Mouse (Mus musculus) limb, embryonic 12.5 days (tissue): ENCODE measurements at regions not wholly inside any gene's neighbourhood (a gene's known extent, or its start where the extent isn't known, plus 50 kb on each side); places are given as distances from the start of the nearest gene placed in this dataset.
A peak's percentile ranks its signal among the peaks of the same experiment; 100 is the strongest.
"Not testable (repeated sequence)": the region's sequence is repeated elsewhere in the genome, so short reads cannot be mapped to it uniquely, and the experiment has no call there.

ENCODE experiments used
- ATAC-seq: fragments of 200-750 bp; cut with Nextera tagmentation; 2 replicates; pipeline ENCODE4 v1.8.0; 2017; ENCODE audit warnings: low read depth, moderate TSS enrichment; ENCODE audit not compliant: insufficient number of reproducible peaks, insufficient read depth, low FRiP score, low TSS enrichment
- H3K27ac ChIP-seq: fragments of 300-500 bp; sonication (generic); 2 replicates; pipeline ENCODE4 v1.5.1; 2016; ENCODE audit warnings: mild to moderate bottlenecking, moderate library complexity
- H3K27me3 ChIP-seq: fragments of 300-500 bp; sonication (generic); 2 replicates; pipeline ENCODE4 v1.6.1; 2016; ENCODE audit warnings: mild to moderate bottlenecking, moderate library complexity
- H3K36me3 ChIP-seq: fragments of 300-500 bp; sonication (generic); 2 replicates; pipeline ENCODE4 v1.6.1; 2016; ENCODE audit warnings: mild to moderate bottlenecking, moderate library complexity
- H3K4me1 ChIP-seq: fragments of 300-500 bp; sonication (generic); replicated peaks from 2 replicates; pipeline ENCODE4 v1.6.1; 2016
- H3K4me2 ChIP-seq: fragments of 300-500 bp; sonication (generic); 2 replicates; pipeline ENCODE4 v1.6.1; 2016; ENCODE audit warnings: mild to moderate bottlenecking, moderate library complexity
- H3K4me3 ChIP-seq: fragments of 300-500 bp; sonication (generic); replicated peaks from 2 replicates; pipeline ENCODE4 v1.5.1; 2016; ENCODE audit warnings: mild to moderate bottlenecking
- H3K9ac ChIP-seq: fragments of 300-500 bp; sonication (generic); replicated peaks from 2 replicates; pipeline ENCODE4 v1.6.1; 2016; ENCODE audit warnings: mild to moderate bottlenecking, moderate library complexity
- H3K9me3 ChIP-seq: fragments of 300-500 bp; sonication (generic); 2 replicates; pipeline ENCODE4 v1.6.1; 2016; ENCODE audit warnings: mild to moderate bottlenecking, moderate library complexity
- WGBS: fragments of 180-500 bp; shearing (Covaris S2); methylation state at CpG from one replicate; pipeline ENCODE4 v1.1.7; 2016; 5-methylcytosine and 5-hydroxymethylcytosine counted together

- WGBS = 69% methylated on average over 4 of the region's 4 CpGs
- H3K4me2 ChIP-seq, H3K4me3 ChIP-seq: not testable (repeated sequence)
Observed at GRCm38 (mm10) chr8:20436956-20437355, 73.9 kb upstream of the Gm15319 start.

GRCm38 (mm10) chr8:20433236-20433635, 70.2 kb upstream of the Gm15319 start:
- not testable (repeated sequence) for H3K4me1 ChIP-seq, ATAC-seq, H3K27me3 ChIP-seq, H3K36me3 ChIP-seq, H3K9ac ChIP-seq, H3K27ac ChIP-seq, H3K4me2 ChIP-seq, H3K4me3 ChIP-seq, H3K9me3 ChIP-seq

More at GRCm38 (mm10) chr8:20436956-20437355, 73.9 kb upstream of the Gm15319 start:
- H3K9ac ChIP-seq, H3K27me3 ChIP-seq, H3K36me3 ChIP-seq, H3K27ac ChIP-seq, ATAC-seq, H3K4me1 ChIP-seq, H3K9me3 ChIP-seq: not testable (repeated sequence)

- not testable (repeated sequence) for H3K36me3 ChIP-seq, ATAC-seq, H3K4me3 ChIP-seq, H3K9me3 ChIP-seq, H3K4me2 ChIP-seq, H3K27ac ChIP-seq, H3K4me1 ChIP-seq, H3K27me3 ChIP-seq, H3K9ac ChIP-seq
- WGBS = 89% methylated on average over 3 of the region's 4 CpGs
Observed at GRCm38 (mm10) chr8:20429469-20429868, 66.5 kb upstream of the Gm15319 start.

- Histone ChIP-seq H3K4me2 (peak overlapping the region; percentile 13; the same call in 1 of the 2 replicates), H3K9ac (peak overlapping the region; percentile 62; the same call in 1 of the 2 replicates), H3K4me3 (peak overlapping the region; percentile 49)
- not testable (repeated sequence) for H3K9me3 ChIP-seq, H3K4me1 ChIP-seq, ATAC-seq, H3K36me3 ChIP-seq, H3K27me3 ChIP-seq, H3K27ac ChIP-seq
- 34% methylated on average over 3 of the region's 3 CpGs for WGBS
Observed at GRCm38 (mm10) chr8:20424903-20425222, 61.9 kb upstream of the Gm15319 start.

GRCm38 (mm10) chr8:20424104-20424902, 61.3 kb upstream of the Gm15319 start:
- H3K36me3 ChIP-seq, H3K4me1 ChIP-seq, H3K9me3 ChIP-seq, H3K27me3 ChIP-seq: not testable (repeated sequence)
- Histone ChIP-seq H3K9ac (peak overlapping the region; percentile 62), H3K4me2 (peak overlapping the region; percentile 13; the same call in 1 of the 2 replicates), H3K4me3 (peak overlapping the region; percentile 49), H3K27ac (peak overlapping the region; percentile 41; the same call in 1 of the 2 replicates)
- WGBS = 3% methylated on average over 70 of the region's 72 CpGs
- ATAC-seq = peak; percentile 98

GRCm38 (mm10) chr8:20420807-20421206, 57.8 kb upstream of the Gm15319 start:
- H3K27me3 ChIP-seq, H3K27ac ChIP-seq, ATAC-seq, H3K36me3 ChIP-seq, H3K9me3 ChIP-seq, H3K4me3 ChIP-seq, H3K9ac ChIP-seq, H3K4me1 ChIP-seq, H3K4me2 ChIP-seq: not testable (repeated sequence)
